Mouse (Mus musculus): ENCODE results near the gene Vmn2r55.
"Not testable (repeated sequence)": the region's sequence is repeated elsewhere in the genome, so short reads cannot be mapped to it uniquely, and the experiment has no call there.

Gene Vmn2r55

GRCm38 (mm10) chr7:12684903-12685302, at the start of gene Vmn2r55:
Gene Vmn2r55 (minus strand): TSS chr7:12685003.
- TF ChIP-seq GATA4 (IDR thresholded peaks at IDR 0.05; ENCODE audit: insufficient replicate concordance, low read length): not testable (repeated sequence)

GRCm38 (mm10) chr7:12640219-12640618, 44.6 kb downstream of the Vmn2r55 start, which contains the start of gene Vmn2r54:
Gene Vmn2r54 (minus strand): TSS chr7:12640319.
- TF ChIP-seq GATA4 (IDR thresholded peaks at IDR 0.05; ENCODE audit: insufficient replicate concordance, low read length): not testable (repeated sequence)

GRCm38 (mm10) chr7:12608688-12609087, 76.1 kb downstream of the Vmn2r55 start, which contains the start of gene Vmn2r53:
Gene Vmn2r53 (minus strand): TSS chr7:12608788.
- no peak for TF ChIP-seq GATA4 (IDR thresholded peaks at IDR 0.05; ENCODE audit: insufficient replicate concordance, low read length)
